Mouse (Mus musculus): ENCODE results near the gene Sh2d3c. TPM values are rescaled to one million over a fixed set of nuclear protein-coding genes. Genes with fewer than 3 reads are reported as not detected.

Gene Sh2d3c
- total RNA-seq, 1 experiment = 1.8 TPM

DNA sequence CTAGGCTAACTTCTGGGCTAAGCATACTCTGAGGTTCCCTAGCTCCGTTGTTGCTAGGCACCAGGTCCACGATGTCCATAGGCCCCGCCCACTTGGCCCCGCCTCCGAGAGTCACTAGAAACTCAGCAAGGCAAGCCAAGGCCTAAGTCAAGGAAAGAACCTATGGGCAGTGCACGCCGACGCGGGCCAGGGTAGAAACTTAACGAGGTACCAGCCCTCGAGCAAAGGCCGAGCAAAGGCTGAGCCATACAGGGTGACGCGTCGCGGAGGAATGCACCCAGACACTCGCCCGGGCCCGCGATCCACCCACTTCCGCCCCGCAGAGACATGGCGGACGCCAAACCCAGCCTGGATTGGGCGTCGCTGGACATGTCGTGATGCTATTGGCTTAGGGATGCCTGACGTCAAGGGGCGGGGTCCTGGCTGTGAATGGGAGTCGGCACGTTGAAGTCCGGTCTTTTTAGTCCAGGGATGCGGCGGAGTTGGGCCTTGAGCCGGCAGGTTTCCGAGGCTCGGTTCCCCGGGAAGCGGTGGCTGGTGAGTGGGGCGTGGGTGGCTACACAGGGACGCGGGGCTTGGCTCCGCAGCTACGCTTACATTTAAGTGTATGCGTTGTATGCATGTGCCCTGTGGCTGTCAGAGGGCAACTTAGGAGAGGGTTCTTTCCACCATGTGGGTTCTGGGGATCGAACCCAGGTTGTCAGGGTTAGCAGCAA, 54.7 kb downstream of the Sh2d3c start, which contains the start of the genes Ttc16 and Ptrh1:
Ttc16 (minus strand) TSS at position 275 of the 716 bp plus-strand sequence.
Ptrh1 (plus strand) TSS at position 428 of the 716 bp plus-strand sequence.
- Histone ChIP-seq H3K9ac (ENCODE audit: insufficient read depth, low read depth, low read length, poor library complexity, severe bottlenecking) (peak within 1 kb of the TSS; percentile 58), H3K27ac (ENCODE audit: insufficient read depth, low read depth, low read length, poor library complexity, severe bottlenecking) (no peak within 1 kb of the TSS), H3K9me3 (ENCODE audit: control insufficient read depth, insufficient read depth, low read depth, low read length) (no peaks in the 10 kb centered on the region), H3K4me1 (ENCODE audit: control insufficient read depth in 2 of 2, insufficient read depth in 2 of 2, low read length in 2 of 2, poor library complexity in 1 of 2) (peaks cover 5 to 16% of the 10 kb centered on the region in 2 experiments; a peak in 2 of 4 replicates), H3K36me3 (ENCODE audit: control insufficient read depth, insufficient read depth, low read length, poor library complexity, severe bottlenecking) (peaks cover 3% of the 10 kb centered on the region; the same call in 1 of the 2 replicates), H3K4me3 (ENCODE audit: insufficient read depth in 1 of 2, low read depth in 1 of 2, low read length in 2 of 2, poor library complexity in 1 of 2, severe bottlenecking in 1 of 2) (peak within 1 kb of the TSS; percentile 62 to 99)
- in situ Hi-C loops (cut with MboI; ENCODE audit: low sequenced_read_pairs in 2 of 2, unreplicated experiment in 2 of 2) = no loop called here
- no peak for TF ChIP-seq MAFK (IDR thresholded peaks at IDR 0.05; ENCODE audit: insufficient read depth, low read depth, low read length)
- TF ChIP-seq HCFC1 (IDR thresholded peaks at IDR 0.05; ENCODE audit: borderline replicate concordance, insufficient read depth, low read length) = peak; percentile 85
- peak; percentile 98 for DNase-seq (ENCODE audit: low read depth, low spot score)

DNA sequence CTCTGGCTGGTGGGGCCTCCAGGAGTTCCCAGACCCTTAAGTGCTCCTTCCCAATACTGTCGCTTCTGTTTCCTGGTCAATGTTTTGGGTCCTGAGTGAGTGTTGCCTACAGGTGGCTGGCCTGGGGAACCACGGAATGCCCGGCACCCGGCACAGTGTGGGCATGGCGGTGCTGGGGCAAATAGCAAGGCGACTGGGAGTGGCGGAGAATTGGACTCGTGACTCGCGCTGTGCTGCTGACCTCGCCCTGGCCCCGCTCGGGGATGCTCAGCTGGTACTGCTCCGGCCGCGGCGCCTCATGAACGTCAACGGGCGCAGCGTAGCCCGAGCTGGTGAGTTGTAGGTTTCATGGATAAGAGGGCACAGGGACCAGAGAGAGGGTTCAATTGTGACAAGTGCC, 55.3 kb downstream of the Sh2d3c start:
- H3K9ac ChIP-seq (ENCODE audit: insufficient read depth, low read depth, low read length, poor library complexity, severe bottlenecking) = peak overlapping the region; percentile 58
- H3K36me3 ChIP-seq (ENCODE audit: control insufficient read depth, insufficient read depth, low read length, poor library complexity, severe bottlenecking) = peaks cover 3% of the 10 kb centered on the region; the same call in 1 of the 2 replicates
- TF ChIP-seq ZC3H11A (IDR thresholded peaks at IDR 0.05; ENCODE audit: borderline replicate concordance, low read depth, low read length) (no peak), ZNF384 (IDR thresholded peaks at IDR 0.05; ENCODE audit: low read depth, low read length) (no peak), HCFC1 (IDR thresholded peaks at IDR 0.05; ENCODE audit: borderline replicate concordance, insufficient read depth, low read length) (no peak), CHD2 (IDR thresholded peaks at IDR 0.05; ENCODE audit: low read depth, low read length) (no peak), MAFK (IDR thresholded peaks at IDR 0.05; ENCODE audit: insufficient read depth, low read depth, low read length) (no peak)
- peaks cover 5 to 21% of the 10 kb centered on the region in 2 experiments; a peak in 2 of 4 replicates for H3K4me1 ChIP-seq (ENCODE audit: control insufficient read depth in 2 of 2, insufficient read depth in 2 of 2, low read length in 2 of 2, poor library complexity in 1 of 2)
- H3K4me3 ChIP-seq (ENCODE audit: insufficient read depth in 1 of 2, low read depth in 1 of 2, low read length in 2 of 2, poor library complexity in 1 of 2, severe bottlenecking in 1 of 2) = peak overlapping the region; percentile 62 to 99
- H3K9me3 ChIP-seq (ENCODE audit: control insufficient read depth, insufficient read depth, low read depth, low read length) = no peaks in the 10 kb centered on the region
- in situ Hi-C loops (cut with MboI; ENCODE audit: low sequenced_read_pairs in 2 of 2, unreplicated experiment in 2 of 2) = no loop called here
- no peak for DNase-seq (ENCODE audit: low read depth, low spot score)
- H3K27ac ChIP-seq (ENCODE audit: insufficient read depth, low read depth, low read length, poor library complexity, severe bottlenecking) = no peak overlapping the region

DNA sequence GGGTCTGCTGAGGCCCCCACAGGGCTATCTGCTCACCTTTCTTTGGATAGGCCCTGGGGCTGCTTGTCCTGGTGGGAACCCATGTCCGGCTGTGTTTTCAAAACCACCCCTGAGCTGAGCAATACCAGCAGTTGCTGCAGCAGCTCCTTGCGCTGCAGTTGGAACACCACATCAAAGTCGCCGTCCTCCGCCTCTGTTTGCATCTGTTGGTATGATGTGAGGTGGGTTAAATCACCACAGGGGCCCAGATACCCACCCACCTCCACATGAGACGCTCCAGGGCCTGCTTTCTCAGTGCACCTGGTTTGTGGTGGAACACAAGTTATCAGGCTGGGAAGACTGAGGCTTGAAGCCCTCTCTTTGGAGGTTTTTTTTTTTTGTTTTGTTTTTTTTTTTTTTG, 57.2 kb downstream of the Sh2d3c start:
- H3K36me3 ChIP-seq (ENCODE audit: control insufficient read depth, insufficient read depth, low read length, poor library complexity, severe bottlenecking) = peaks cover 3% of the 10 kb centered on the region; the same call in 1 of the 2 replicates
- no peak overlapping the region for H3K4me3 ChIP-seq (ENCODE audit: insufficient read depth in 1 of 2, low read depth in 1 of 2, low read length in 2 of 2, poor library complexity in 1 of 2, severe bottlenecking in 1 of 2)
- H3K4me1 ChIP-seq (ENCODE audit: control insufficient read depth in 2 of 2, insufficient read depth in 2 of 2, low read length in 2 of 2, poor library complexity in 1 of 2) = peaks cover 5 to 13% of the 10 kb centered on the region in 2 experiments; a peak in 2 of 4 replicates

DNA sequence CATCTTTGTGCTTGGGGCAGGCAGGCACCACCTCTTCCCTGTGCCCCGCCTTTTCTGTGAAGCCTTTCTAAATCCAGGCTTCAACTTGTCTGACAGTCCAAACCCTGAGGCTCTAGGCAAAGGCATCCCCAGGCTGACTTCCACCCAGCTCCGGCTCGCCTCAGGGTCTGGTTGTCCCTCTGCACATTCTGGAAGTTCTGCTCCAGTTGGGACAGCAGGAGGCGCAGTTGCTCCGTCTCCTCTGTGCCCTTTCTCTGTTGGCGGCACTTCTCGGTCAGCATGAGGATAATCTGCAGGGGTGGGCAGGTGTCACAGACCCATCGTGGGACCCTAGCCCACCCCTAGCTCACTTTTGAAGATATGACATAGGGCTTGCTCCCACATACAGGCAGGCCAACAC, 58.3 kb downstream of the Sh2d3c start:
- Histone ChIP-seq H3K9ac (ENCODE audit: insufficient read depth, low read depth, low read length, poor library complexity, severe bottlenecking) (no peak overlapping the region), H3K4me1 (ENCODE audit: control insufficient read depth in 2 of 2, insufficient read depth in 2 of 2, low read length in 2 of 2, poor library complexity in 1 of 2) (peaks cover 5 to 17% of the 10 kb centered on the region in 2 experiments; a peak in 2 of 4 replicates), H3K36me3 (ENCODE audit: control insufficient read depth, insufficient read depth, low read length, poor library complexity, severe bottlenecking) (peaks cover 3% of the 10 kb centered on the region; the same call in 1 of the 2 replicates), H3K9me3 (ENCODE audit: control insufficient read depth, insufficient read depth, low read depth, low read length) (no peaks in the 10 kb centered on the region), H3K27ac (ENCODE audit: insufficient read depth, low read depth, low read length, poor library complexity, severe bottlenecking) (no peak overlapping the region), H3K4me3 (ENCODE audit: insufficient read depth in 1 of 2, low read depth in 1 of 2, low read length in 2 of 2, poor library complexity in 1 of 2, severe bottlenecking in 1 of 2) (no peak overlapping the region)
- TF ChIP-seq CHD2 (IDR thresholded peaks at IDR 0.05; ENCODE audit: low read depth, low read length) (no peak), ZC3H11A (IDR thresholded peaks at IDR 0.05; ENCODE audit: borderline replicate concordance, low read depth, low read length) (peak; percentile 29; the same call in 1 of the 2 replicates), HCFC1 (IDR thresholded peaks at IDR 0.05; ENCODE audit: borderline replicate concordance, insufficient read depth, low read length) (no peak), MAFK (IDR thresholded peaks at IDR 0.05; ENCODE audit: insufficient read depth, low read depth, low read length) (no peak), ZNF384 (IDR thresholded peaks at IDR 0.05; ENCODE audit: low read depth, low read length) (no peak)
- DNase-seq (ENCODE audit: low read depth, low spot score) = peak; percentile 67
- in situ Hi-C loops (cut with MboI; ENCODE audit: low sequenced_read_pairs in 2 of 2, unreplicated experiment in 2 of 2) = no loop called here

More for the DNA sequence above, 57.2 kb downstream of the Sh2d3c start:
- in situ Hi-C loops (cut with MboI; ENCODE audit: low sequenced_read_pairs in 2 of 2, unreplicated experiment in 2 of 2) = no loop called here
- DNase-seq (ENCODE audit: low read depth, low spot score) = no peak
- Histone ChIP-seq H3K9ac (ENCODE audit: insufficient read depth, low read depth, low read length, poor library complexity, severe bottlenecking) (no peak overlapping the region), H3K9me3 (ENCODE audit: control insufficient read depth, insufficient read depth, low read depth, low read length) (no peaks in the 10 kb centered on the region), H3K27ac (ENCODE audit: insufficient read depth, low read depth, low read length, poor library complexity, severe bottlenecking) (no peak overlapping the region)
- TF ChIP-seq MAFK (IDR thresholded peaks at IDR 0.05; ENCODE audit: insufficient read depth, low read depth, low read length) (no peak), CHD2 (IDR thresholded peaks at IDR 0.05; ENCODE audit: low read depth, low read length) (no peak), ZC3H11A (IDR thresholded peaks at IDR 0.05; ENCODE audit: borderline replicate concordance, low read depth, low read length) (no peak), HCFC1 (IDR thresholded peaks at IDR 0.05; ENCODE audit: borderline replicate concordance, insufficient read depth, low read length) (no peak), ZNF384 (IDR thresholded peaks at IDR 0.05; ENCODE audit: low read depth, low read length) (no peak)

All from ES-E14 (cell line).